Mouse (Mus musculus): ENCODE measurements around the gene Pbx1.

- TF ChIP-seq POLR2A (IDR thresholded peaks at IDR 0.05; ENCODE audit: borderline replicate concordance, extremely low read depth, insufficient read depth, insufficient read length, poor library complexity, severe bottlenecking) (no peak), CTCF (IDR thresholded peaks at IDR 0.05; ENCODE audit: borderline replicate concordance, extremely low read depth, insufficient read depth, insufficient read length) (no peak)
Measured at GRCm38 (mm10) chr1:168407958-168408357, 24.1 kb downstream of the Pbx1 start.

Measured in brain, embryonic 14.5 days (tissue).